Mouse (Mus musculus) left cerebral cortex, adult 2 months (tissue): ENCODE measurements around the gene Cpne5. TPM values are rescaled to one million over a fixed set of nuclear protein-coding genes. Genes with fewer than 3 reads are reported as not detected.

Experiments used
- DNase-seq, 2 experiments: peaks; one replicate each; pipeline ENCODE4 v3.0.0; 2021 to 2022; ENCODE audit warnings: low spot score in 2 of 2, mixed read lengths in 1 of 2; ENCODE audit errors: extremely low spot score in 1 of 2
- H3K27ac ChIP-seq: fragments of 200-600 bp; 2 replicates; pipeline ENCODE4 v1.8.1; 2022
- H3K4me3 ChIP-seq: fragments of 200-600 bp; 2 replicates; pipeline ENCODE4 v1.8.1; 2022
- CTCF ChIP-seq: fragments of 200-600 bp; IDR thresholded peaks from 2 replicates; pipeline ENCODE4 v1.8.1; 2022; ENCODE audit warnings: antibody characterized with exemption, mild to moderate bottlenecking, moderate library complexity
- intact Hi-C: fragments of 180-260 bp; cut with DNase I; formaldehyde crosslinking; loops from one replicate; pipeline ENCODE4 v1.15.1; 2025
- total RNA-seq, 2 experiments: library from RNA; stranded (reverse); gene quantifications; 2 replicates each; pipeline ENCODE4 v1.2.3; 2021

The Cpne5 gene
- total RNA-seq, 2 experiments from 2014 or later = 141 to 148 TPM

DNA sequence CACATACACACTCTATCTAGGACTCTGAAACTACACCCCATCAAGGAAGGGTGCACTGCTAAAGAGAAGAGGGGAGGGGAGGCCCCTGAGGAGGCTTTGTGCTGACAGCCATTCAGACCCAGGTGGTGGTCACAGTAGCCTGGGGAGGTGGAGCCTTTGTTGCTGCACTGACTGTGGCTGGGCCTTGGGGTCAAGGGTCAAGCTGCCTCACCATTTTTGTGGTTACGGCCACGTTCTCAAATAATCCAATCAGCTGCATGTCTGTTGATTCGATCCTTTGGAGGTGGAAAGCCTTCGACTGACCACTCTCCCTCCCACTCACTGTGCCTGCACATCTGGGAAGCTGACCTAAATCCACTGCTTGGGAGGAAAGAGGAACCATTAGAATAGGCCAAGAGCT, 42.4 kb downstream of the Cpne5 start:
- H3K27ac ChIP-seq = no peak overlapping the region
- intact Hi-C loops = no loop called here
- TF ChIP-seq CTCF = no peak
- no peak overlapping the region for H3K4me3 ChIP-seq
- DNase-seq = no peak

DNA sequence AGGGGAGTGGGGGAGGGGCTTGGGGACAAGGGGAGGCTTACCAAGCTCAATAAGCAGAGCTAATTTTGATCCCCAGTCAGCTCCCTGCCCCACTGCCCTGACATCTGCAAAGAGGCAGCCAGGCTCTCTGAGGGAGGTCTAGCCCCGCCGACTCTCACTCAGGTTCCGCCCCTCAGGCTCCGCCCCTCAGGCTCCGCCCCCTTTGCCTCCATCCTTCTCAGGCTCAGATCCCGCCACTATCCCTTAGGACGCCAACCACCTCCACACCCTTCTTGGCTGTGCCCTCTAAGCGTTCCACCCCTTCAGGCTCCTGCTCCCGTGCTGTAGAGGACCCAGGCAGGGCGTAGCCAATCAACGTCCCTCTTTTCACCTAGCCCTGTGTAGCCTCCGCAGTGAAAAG, 49.0 kb downstream of the Cpne5 start:
- Histone ChIP-seq H3K27ac (no peak overlapping the region), H3K4me3 (no peak overlapping the region)
- intact Hi-C loops = no loop called here
- DNase-seq = no peak
- TF ChIP-seq CTCF = no peak

DNA sequence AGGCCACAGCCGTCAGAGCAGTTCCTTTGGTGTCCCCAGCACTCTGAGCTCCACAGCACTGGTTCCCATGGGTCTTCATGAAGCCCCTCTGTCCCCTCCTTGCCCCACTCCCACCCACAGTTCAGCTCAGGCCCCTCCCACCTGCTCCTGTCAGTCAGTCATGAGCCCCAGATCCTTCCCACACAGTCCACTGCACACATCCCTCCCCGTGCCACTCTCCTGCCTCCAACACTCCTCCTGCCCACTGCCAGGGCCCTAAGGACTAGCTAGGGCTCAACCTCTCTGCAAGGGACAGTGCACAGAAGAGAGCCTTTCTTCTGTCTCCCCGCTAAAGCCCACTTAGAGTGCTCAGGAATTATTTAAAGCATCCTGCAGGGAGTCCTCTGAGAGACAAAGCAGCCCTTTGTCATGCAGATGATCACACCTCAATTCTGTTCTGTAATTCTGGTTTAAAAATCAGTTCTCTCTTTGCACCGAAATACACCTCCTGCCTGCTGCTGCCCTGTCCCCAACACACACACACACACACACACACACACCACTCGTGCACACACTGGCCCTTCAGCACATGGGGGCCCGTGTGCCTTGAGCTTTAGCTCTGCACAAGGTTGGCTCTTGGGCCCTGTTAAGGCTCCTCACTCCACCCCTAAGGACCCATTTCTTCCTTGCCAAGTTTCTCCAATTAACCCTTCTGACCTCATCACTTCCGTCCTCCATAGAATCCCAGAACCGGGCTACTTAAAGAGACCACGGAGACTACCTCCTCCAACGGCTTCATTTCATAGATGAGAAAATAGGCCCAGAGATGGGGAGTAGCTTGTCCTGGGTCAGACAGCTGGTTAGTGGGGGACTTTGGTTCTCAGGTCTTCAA, 50.7 kb downstream of the Cpne5 start:
- DNase-seq = no peak
- intact Hi-C loops = no loop called here
- Histone ChIP-seq H3K27ac (no peak overlapping the region), H3K4me3 (no peak overlapping the region)
- no peak for TF ChIP-seq CTCF

DNA sequence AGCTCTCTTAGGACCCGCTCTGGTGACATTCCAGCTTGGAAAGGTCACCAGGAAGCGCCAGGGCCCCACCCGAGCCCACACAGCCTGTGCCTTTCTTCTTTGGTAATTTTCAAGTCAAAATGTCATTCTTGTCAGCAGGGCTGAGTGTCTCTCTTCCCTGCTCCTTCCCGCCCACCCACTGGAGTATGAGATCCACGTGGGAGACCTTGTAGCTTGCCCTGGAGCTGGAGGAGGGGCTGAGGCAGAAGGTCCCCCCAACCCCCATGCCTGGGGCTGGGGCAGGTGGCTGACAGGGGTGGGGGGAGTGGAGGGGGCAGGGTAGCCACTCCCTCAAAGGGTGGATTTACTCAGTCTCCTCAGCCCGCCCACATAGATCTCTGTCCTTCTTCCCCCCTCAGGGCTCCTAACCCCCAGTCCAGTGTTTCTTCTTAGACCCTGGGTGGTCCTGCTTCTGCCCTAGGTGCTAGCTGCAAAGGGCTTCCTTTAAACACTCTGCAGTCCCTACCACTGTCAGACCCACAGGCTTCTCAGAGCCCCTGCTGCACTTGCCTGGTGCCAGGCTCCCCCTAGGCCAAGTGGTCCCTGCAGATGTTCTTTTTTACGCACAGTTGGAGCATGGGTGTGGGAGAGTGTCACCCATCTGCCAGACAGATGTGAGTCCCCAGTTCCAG, 52.5 kb downstream of the Cpne5 start:
- H3K27ac ChIP-seq = no peak overlapping the region
- intact Hi-C loops = no loop called here
- no peak for DNase-seq
- H3K4me3 ChIP-seq = no peak overlapping the region
- no peak for TF ChIP-seq CTCF

DNA sequence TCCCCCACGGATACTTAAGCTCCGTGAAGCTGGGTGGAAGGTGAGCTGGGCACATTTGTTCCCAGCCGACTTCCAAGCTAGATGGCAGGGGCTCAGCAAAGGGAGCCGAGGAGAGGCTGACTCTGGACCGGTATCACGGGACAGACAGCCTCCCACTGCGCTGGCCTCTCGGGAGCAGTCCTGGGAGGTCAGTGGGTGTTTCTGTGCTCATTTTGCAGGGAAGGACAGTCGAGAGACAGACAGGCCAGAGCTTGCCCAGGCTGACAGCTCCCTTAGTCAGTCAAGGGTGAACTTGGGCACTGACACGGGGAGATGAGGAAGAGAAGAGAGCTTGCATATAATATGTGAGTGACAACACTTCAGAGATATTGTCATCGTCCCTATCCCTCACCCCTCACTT, 54.8 kb downstream of the Cpne5 start:
- no peak for TF ChIP-seq CTCF
- Histone ChIP-seq H3K27ac (no peak overlapping the region), H3K4me3 (no peak overlapping the region)
- intact Hi-C loops = no loop called here
- DNase-seq = no peak

DNA sequence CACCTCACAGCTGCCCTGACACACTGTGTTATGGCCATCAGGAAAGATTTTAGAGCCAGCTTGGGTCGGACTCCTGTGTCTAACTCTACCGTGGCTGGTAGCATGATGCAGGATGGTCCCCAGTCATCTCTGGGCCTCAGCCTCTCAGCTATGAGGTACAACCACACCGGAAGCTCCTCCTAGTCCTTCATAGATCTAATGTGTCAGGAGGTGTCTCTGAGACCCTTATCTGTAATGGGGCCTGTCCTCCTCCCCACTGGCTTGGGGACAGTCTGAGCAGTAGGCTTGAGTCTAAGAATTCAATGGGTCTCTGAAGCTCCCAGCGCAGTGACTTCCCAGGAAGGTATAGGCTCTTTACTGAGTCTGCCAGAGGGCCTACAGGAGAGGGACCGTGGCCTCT, 56.2 kb downstream of the Cpne5 start:
- intact Hi-C loops = no loop called here
- Histone ChIP-seq H3K27ac (no peak overlapping the region), H3K4me3 (no peak overlapping the region)
- TF ChIP-seq CTCF = no peak
- DNase-seq = no peak

DNA sequence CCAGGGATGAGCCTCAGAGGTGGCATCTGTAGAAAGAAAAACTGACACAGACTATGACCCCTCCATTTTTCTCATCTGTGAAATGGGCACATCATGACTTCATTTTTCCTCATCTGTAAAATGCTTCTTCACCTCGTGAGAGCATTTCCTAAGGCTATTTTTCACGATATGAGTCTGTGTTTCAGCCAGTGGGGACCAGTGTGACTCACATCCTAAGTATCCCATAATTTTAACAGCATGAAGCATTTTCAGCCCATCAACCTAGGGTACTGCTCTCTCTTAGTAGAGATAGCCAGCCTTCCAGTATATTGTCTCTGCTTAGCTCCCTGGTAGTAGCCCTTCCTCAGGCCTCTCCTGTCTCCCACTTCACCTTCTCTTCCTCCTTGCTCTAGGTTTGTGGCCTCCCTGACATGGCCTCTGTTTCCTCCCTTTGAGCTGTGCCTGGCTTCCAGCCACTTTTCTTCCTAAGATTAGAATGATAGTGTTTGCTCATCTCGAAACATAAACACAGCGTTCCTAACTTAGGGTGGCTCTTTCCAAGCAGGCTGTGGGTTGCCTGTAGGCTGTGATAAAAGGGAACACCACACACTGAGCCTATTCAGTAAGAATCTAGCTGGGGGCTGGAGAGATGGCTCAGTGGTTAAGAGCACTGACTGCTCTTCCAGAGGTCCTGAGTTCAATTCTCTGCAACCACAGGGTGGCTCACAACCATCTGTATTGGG, 57.4 kb downstream of the Cpne5 start:
- intact Hi-C loops = no loop called here
- Histone ChIP-seq H3K27ac (no peak overlapping the region), H3K4me3 (no peak overlapping the region)
- TF ChIP-seq CTCF = no peak
- no peak for DNase-seq

DNA sequence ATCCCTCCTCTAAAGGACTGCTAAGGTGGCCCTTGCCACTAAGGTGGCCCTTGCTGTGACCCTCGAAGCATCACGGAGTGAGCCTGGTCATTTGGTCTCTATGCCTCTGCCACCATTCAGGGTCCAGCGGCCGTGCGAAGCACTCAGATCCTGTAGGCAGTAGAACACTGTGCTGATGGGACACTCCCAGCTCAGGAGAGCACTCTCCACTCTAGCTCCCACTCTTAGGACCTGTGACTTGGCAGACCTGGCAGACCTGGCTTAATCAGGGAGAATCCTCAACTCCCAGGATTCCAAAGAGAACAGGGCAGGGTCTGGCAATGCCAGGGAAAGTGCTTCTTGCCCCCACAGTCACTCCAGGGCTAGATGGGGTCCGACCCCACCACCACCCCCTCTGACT, 58.0 kb downstream of the Cpne5 start:
- DNase-seq = no peak
- TF ChIP-seq CTCF = no peak
- H3K27ac ChIP-seq = no peak overlapping the region
- no peak overlapping the region for H3K4me3 ChIP-seq
- intact Hi-C loops = loop anchor here (5.0 kb wide), 1 partner anchor 192 kb away; no protein-coding TSS in a partner anchor

DNA sequence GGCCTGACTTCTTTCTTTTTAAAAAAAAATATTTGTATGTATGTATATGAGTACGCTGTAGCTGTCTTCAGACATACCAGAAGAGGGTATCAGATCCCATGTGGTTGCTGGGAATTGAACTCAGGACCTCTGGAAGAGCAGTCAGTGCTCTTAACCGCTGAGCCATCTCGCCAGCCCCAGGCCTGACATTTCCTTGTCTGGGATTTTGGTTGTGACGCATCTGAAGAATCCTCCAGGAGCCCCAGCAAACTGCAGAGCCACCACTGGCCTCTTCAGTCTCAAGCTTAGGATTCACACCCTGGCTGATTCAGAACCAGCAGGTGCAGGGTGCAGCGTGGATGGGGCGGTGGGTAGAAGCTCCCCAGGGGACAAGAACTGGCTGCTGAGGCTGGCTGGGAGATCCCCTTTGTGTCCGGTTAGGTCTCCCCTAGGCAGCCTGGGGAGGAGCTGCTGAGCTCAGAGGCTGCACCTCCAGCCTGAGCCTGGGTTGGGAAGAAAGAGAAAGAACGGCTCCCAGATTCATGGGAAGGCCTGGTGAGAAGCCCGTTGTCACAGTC, 59.4 kb downstream of the Cpne5 start:
- intact Hi-C loops = loop anchor here (5.0 kb wide), 1 partner anchor 194 kb away; no protein-coding TSS in a partner anchor
- TF ChIP-seq CTCF = no peak
- no peak overlapping the region for H3K4me3 ChIP-seq
- H3K27ac ChIP-seq = no peak overlapping the region
- no peak for DNase-seq

DNA sequence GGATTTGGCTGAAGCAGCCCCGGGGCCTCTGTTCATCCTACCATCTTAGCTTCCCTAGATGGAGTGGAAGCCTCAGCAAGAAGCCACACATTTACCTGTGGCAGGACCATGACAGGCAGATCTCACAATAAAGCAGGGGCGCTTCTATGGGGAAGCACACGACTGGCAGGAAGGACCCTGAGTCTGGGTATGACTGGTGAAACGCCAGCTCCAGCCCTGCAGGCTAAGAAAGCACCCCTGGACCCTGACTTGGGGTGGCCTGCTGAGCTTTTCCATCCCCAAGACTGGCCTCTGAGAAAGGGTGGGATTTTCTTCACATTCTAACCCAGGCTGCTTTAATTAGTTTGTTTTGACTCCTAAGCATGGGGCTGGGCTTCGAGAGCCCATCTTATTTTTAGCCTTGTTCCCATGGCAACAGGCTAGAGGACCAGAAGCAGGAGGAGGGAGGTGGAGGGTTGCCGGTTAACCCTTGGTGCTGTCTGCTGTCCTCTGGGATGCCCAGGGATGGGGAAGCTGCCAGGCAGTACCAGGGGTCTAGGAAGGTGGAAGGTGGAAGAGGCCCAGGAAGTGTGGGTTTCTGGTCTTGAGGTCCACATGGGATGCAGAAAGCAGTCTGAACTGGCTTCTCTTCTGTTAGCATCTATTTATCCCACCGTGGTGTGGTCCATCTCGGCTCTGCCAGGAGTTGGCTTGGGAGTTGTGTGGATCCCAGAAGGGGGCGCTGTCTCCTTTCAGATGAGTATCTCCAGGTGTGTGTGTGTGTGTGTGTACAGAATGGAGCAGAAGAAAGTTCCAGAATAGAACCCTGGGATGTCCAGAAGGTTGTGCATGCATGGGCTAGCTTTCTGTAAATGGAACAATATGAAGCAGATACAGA, 61.3 kb downstream of the Cpne5 start:
- Histone ChIP-seq H3K27ac (peak overlapping the region; percentile 84), H3K4me3 (no peak overlapping the region)
- DNase-seq = peak; percentile 77 to 78
- TF ChIP-seq CTCF = peak; percentile 65
- intact Hi-C loops = loop anchor here (1.0 to 5.0 kb wide), 2 partner anchors 70 to 196 kb away; no protein-coding TSS in a partner anchor

DNA sequence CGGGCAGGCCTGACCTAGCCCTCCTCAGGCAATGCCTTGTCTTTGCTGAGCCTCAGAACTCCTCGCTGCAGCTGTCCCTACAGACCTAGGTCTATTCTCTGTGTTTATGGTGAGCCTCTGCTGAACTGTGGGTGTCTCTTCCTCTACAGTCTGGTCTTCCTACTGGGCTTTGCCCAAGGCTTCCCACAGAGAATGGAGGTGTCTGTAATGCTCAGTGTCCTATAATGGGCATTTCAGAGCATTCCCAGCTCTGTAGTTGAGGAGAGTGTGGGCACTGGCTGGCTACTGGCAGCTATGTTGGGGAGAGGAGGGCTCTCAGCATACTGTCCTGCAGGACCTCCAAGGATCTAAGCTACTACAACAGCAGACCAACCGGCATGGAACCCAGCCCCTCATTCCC, 62.3 kb downstream of the Cpne5 start:
- TF ChIP-seq CTCF = no peak
- H3K27ac ChIP-seq = peak overlapping the region; percentile 84
- DNase-seq = no peak
- intact Hi-C loops = loop anchor here (5.0 kb wide), 1 partner anchor 197 kb away; no protein-coding TSS in a partner anchor
- no peak overlapping the region for H3K4me3 ChIP-seq
